Mouse (Mus musculus) intestine, embryonic 14.5 days (tissue): ENCODE results near the gene Impg1. TPM values are rescaled to one million over a fixed set of nuclear protein-coding genes. Genes with fewer than 3 reads are reported as not detected.

Experiments used
- ATAC-seq: fragments of 200-750 bp; cut with Nextera tagmentation; replicated peaks from 2 replicates; pipeline ENCODE4 v1.8.0; 2017; ENCODE audit warnings: low read depth, moderate number of reproducible peaks, moderate TSS enrichment, moderate library complexity; ENCODE audit not compliant: low FRiP score, low TSS enrichment
- DNase-seq: peaks from one replicate; pipeline ENCODE4 v3.0.0-alpha.2; 2018; ENCODE audit warnings: low spot score
- H3K27ac ChIP-seq: fragments of 300-500 bp; sonication (generic); 2 replicates; pipeline ENCODE4 v1.5.1; 2014; ENCODE audit warnings: low read depth, mild to moderate bottlenecking, control low read depth
- H3K27me3 ChIP-seq: fragments of 300-500 bp; sonication (generic); replicated peaks from 2 replicates; pipeline ENCODE4 v1.6.1; 2014; ENCODE audit warnings: low read length, control low read depth; ENCODE audit not compliant: control insufficient read depth, insufficient read depth
- H3K36me3 ChIP-seq: fragments of 300-500 bp; sonication (generic); 2 replicates; pipeline ENCODE4 v1.6.1; 2014; ENCODE audit warnings: low read length, control low read depth; ENCODE audit not compliant: control insufficient read depth, insufficient read depth
- H3K4me1 ChIP-seq: fragments of 300-500 bp; sonication (generic); replicated peaks from 2 replicates; pipeline ENCODE4 v1.6.1; 2014; ENCODE audit warnings: low read length, control low read depth, mixed read lengths; ENCODE audit not compliant: control insufficient read depth, insufficient read depth
- H3K4me2 ChIP-seq: fragments of 300-500 bp; sonication (generic); 2 replicates; pipeline ENCODE4 v1.6.1; 2014; ENCODE audit warnings: low read length
- H3K4me3 ChIP-seq: fragments of 300-500 bp; sonication (generic); 2 replicates; pipeline ENCODE4 v1.5.1; 2014; ENCODE audit warnings: low read depth, low read length, control low read depth, mixed read lengths
- H3K9ac ChIP-seq: fragments of 300-500 bp; sonication (generic); 2 replicates; pipeline ENCODE4 v1.6.1; 2014; ENCODE audit warnings: mild to moderate bottlenecking, low read length
- H3K9me3 ChIP-seq: fragments of 300-500 bp; sonication (generic); 2 replicates; pipeline ENCODE4 v1.6.1; 2016; ENCODE audit warnings: low read length, control low read depth; ENCODE audit not compliant: control insufficient read depth
- whole genome bisulfite sequencing: fragments of 180-500 bp; shearing (Covaris S2); extraction: QIAGEN DNeasy Blood & Tissue Kit; methylation state at CpG from one replicate; pipeline ENCODE4 v1.1.7; 2014; 5-methylcytosine and 5-hydroxymethylcytosine counted together
- polyA plus RNA-seq: library from polyadenylated mRNA; unstranded; fragments of >200 nt; fragmentation: Nextera tagmentation; extraction: Ambion mirVana; gene quantifications from 2 replicates; pipeline ENCODE4 v1.2.1, GENCODE M21; 2014

Gene Impg1
- polyA plus RNA-seq, 1 experiment from 2014 or later, result 0.09 TPM

- Histone ChIP-seq H3K27ac (no peak overlapping the region), H3K9me3 (no peaks in the 10 kb centered on the region), H3K36me3 (no peaks in the 10 kb centered on the region), H3K4me2 (no peak overlapping the region), H3K27me3 (no peaks in the 10 kb centered on the region), H3K4me3 (no peak overlapping the region), H3K4me1 (no peaks in the 10 kb centered on the region), H3K9ac (no peak overlapping the region)
- ATAC-seq (no peak), DNase-seq (no peak)
- 82% methylated on average over 2 of the region's 2 CpGs for WGBS
Observed at GRCm38 (mm10) chr9:80367520-80368204, 97.6 kb downstream of the Impg1 start.

DNA sequence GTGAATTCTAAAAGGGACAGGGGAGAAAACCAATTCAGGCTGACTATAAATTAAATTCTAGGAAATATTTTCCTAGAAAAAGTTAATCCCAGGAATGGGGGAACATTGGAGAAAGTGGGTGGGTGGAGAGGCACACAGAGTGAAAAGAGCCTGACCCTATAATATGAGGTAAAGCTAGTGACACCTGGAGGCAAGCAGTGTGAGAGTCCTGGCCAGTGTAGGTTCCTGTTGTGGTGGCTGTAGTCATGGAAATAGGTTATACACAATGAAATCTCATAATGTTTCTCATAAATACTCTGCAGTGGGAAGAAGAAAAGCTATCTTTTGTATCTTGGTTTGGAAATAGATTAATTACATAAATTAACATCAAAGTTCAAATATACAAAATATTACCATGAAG lies 105.2 kb downstream of the Impg1 start:
- no peak overlapping the region for H3K27ac ChIP-seq
- no peaks in the 10 kb centered on the region for H3K9me3 ChIP-seq
- no peak for DNase-seq
- H3K4me3 ChIP-seq, result no peak overlapping the region
- no peak overlapping the region for H3K4me2 ChIP-seq
- ATAC-seq, result no peak
- no peaks in the 10 kb centered on the region for H3K27me3 ChIP-seq
- no peaks in the 10 kb centered on the region for H3K4me1 ChIP-seq
- H3K9ac ChIP-seq, result no peak overlapping the region
- H3K36me3 ChIP-seq, result no peaks in the 10 kb centered on the region

GRCm38 (mm10) chr9:80351678-80352331 lies 113.5 kb downstream of the Impg1 start:
- no peak for ATAC-seq
- Histone ChIP-seq H3K36me3 (no peaks in the 10 kb centered on the region), H3K27me3 (no peaks in the 10 kb centered on the region), H3K4me3 (no peak overlapping the region), H3K9me3 (no peaks in the 10 kb centered on the region), H3K9ac (no peak overlapping the region), H3K4me1 (no peaks in the 10 kb centered on the region), H3K4me2 (no peak overlapping the region), H3K27ac (no peak overlapping the region)
- 42% methylated on average over 20 of the region's 20 CpGs for WGBS
- DNase-seq, result no peak

GRCm38 (mm10) chr9:80351295-80351677 lies 114.0 kb downstream of the Impg1 start:
- H3K9ac ChIP-seq, result no peak overlapping the region
- no peak for ATAC-seq
- H3K27me3 ChIP-seq, result no peaks in the 10 kb centered on the region
- WGBS, result 69% methylated on average over 7 of the region's 7 CpGs
- no peak for DNase-seq
- H3K4me3 ChIP-seq, result no peak overlapping the region
- H3K9me3 ChIP-seq, result no peaks in the 10 kb centered on the region
- H3K27ac ChIP-seq, result no peak overlapping the region
- H3K36me3 ChIP-seq, result no peaks in the 10 kb centered on the region
- no peak overlapping the region for H3K4me2 ChIP-seq
- no peaks in the 10 kb centered on the region for H3K4me1 ChIP-seq

DNA sequence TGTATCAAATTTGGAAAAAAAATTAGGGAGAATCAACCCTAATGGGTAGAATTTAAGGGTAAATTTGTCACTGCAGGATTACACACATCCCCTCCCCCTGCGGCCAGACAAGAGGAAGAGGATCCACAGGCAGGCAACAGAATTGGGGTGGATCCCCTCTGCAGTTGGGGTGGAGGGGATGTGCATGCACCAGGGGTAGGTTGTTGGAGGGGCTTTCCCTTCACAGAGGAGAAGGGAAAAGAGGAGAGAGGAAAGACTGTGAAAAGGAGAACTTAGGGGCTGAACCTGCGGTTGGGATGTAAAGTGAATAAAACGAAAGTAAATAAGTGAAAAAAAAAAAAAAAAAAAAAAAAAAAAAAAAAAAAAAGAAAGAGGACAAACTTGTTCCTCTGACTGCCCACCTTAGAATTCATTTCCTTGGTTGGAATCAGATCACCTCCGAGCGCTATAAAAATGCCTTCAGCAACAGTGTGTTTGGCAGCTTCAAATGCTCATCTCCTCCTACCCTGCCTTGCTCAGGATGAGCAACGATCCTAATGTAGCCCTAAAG lies 120.8 kb downstream of the Impg1 start:
- H3K27me3 ChIP-seq, result no peaks in the 10 kb centered on the region
- ATAC-seq (no peak), DNase-seq (no peak)
- no peak overlapping the region for H3K4me3 ChIP-seq
- no peaks in the 10 kb centered on the region for H3K9me3 ChIP-seq
- H3K4me1 ChIP-seq, result no peaks in the 10 kb centered on the region
- H3K9ac ChIP-seq, result no peak overlapping the region
- no peaks in the 10 kb centered on the region for H3K36me3 ChIP-seq
- H3K27ac ChIP-seq, result no peak overlapping the region
- H3K4me2 ChIP-seq, result no peak overlapping the region
- WGBS, result 78% methylated on average over 6 of the region's 6 CpGs

DNA sequence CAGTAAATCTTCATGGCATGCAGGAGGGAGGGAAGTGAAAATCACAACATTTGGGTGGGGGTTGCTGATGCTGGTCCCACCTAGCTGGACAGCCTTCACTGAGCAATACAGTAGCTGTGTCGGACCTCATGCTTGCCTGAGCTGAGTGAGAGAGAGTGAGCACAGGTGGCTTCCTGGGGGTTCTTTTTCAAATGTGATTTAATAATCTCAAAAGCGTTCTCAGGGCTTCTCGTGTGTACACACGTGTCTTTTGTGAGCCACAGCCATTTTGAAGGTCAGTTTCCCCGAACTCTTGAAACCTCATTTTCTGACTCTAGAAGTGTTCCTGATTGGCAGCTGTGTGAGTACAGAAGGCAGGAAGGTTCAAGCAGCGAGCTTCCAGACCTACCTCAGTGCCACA lies 122.8 kb downstream of the Impg1 start:
- Histone ChIP-seq H3K4me1 (no peaks in the 10 kb centered on the region), H3K9me3 (no peaks in the 10 kb centered on the region), H3K36me3 (no peaks in the 10 kb centered on the region), H3K27me3 (no peaks in the 10 kb centered on the region), H3K9ac (no peak overlapping the region), H3K4me3 (no peak overlapping the region), H3K27ac (no peak overlapping the region), H3K4me2 (no peak overlapping the region)
- ATAC-seq (no peak), DNase-seq (no peak)
- 83% methylated on average over 6 of the region's 6 CpGs for WGBS

- 96% methylated on average over 16 of the region's 16 CpGs for WGBS
- no peaks in the 10 kb centered on the region for H3K4me1 ChIP-seq
Observed at GRCm38 (mm10) chr9:80341756-80342155, 123.5 kb downstream of the Impg1 start.

DNA sequence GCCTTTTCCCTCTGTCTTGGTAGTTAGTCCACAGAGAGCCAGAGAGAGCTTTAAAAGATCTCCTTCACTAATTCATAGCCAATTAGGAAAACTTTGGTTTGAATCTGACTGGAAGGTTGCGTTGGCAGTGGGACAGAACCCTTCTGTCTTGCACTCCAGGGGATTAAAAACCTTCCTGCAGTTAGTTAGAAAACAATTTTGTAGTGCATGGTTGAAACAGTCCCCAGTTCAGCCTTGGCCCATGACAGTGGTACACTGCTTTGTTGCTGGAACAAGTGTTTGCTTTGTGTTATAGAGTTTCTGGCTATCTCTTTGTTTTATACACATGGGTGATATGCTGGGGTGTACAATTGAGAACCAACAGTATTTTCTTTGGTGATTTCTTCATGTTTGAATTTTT lies 124.4 kb downstream of the Impg1 start:
- WGBS, result 75% methylated on average over 1 of the region's 1 CpGs
- no peaks in the 10 kb centered on the region for H3K27me3 ChIP-seq
- no peaks in the 10 kb centered on the region for H3K36me3 ChIP-seq
- DNase-seq, result no peak
- no peak for ATAC-seq
- no peaks in the 10 kb centered on the region for H3K9me3 ChIP-seq
- no peak overlapping the region for H3K4me3 ChIP-seq
- H3K4me2 ChIP-seq, result no peak overlapping the region
- no peaks in the 10 kb centered on the region for H3K4me1 ChIP-seq
- no peak overlapping the region for H3K9ac ChIP-seq
- no peak overlapping the region for H3K27ac ChIP-seq

More at GRCm38 (mm10) chr9:80341756-80342155, 123.5 kb downstream of the Impg1 start:
- ATAC-seq, result no peak
- no peak for DNase-seq
- H3K4me3 ChIP-seq, result no peak overlapping the region
- H3K27ac ChIP-seq, result no peak overlapping the region
- H3K4me2 ChIP-seq, result no peak overlapping the region
- no peaks in the 10 kb centered on the region for H3K36me3 ChIP-seq
- H3K9me3 ChIP-seq, result no peaks in the 10 kb centered on the region
- H3K27me3 ChIP-seq, result no peaks in the 10 kb centered on the region
- H3K9ac ChIP-seq, result no peak overlapping the region

DNA sequence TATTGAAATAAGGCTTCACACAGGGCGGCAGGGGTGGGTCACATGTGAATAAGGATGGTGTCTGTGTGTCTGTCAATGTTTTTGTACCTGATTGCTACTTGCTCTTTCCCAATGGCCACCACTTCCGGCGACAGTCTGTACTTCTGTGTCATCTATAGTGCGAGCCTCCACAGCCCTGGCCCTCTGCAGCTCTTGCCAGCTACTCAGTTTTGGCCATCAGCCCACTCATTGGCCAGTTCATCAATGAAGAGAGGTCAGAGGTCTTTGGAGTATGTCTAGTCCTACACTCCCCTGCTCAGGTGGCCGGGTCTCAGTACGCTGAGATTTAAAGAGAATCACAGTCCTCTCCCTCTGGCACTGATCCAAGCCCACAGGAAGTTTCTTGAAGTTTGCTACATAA lies 127.3 kb downstream of the Impg1 start:
- ATAC-seq, result no peak
- no peak overlapping the region for H3K9ac ChIP-seq
- H3K27me3 ChIP-seq, result no peaks in the 10 kb centered on the region
- DNase-seq, result no peak
- no peak overlapping the region for H3K27ac ChIP-seq
- 78% methylated on average over 6 of the region's 6 CpGs for WGBS
- no peak overlapping the region for H3K4me3 ChIP-seq
- H3K36me3 ChIP-seq, result no peaks in the 10 kb centered on the region
- H3K9me3 ChIP-seq, result no peaks in the 10 kb centered on the region
- H3K4me2 ChIP-seq, result no peak overlapping the region
- H3K4me1 ChIP-seq, result peaks cover 4% of the 10 kb centered on the region; the same call in 1 of the 2 replicates
